Mouse (Mus musculus): ENCODE measurements at regions not wholly inside any gene's neighbourhood (a gene's known extent, or its start where the extent isn't known, plus 50 kb on each side); places are given as distances from the start of the nearest gene placed in this dataset.

- TF ChIP-seq CTCF (IDR thresholded peaks at IDR 0.05; ENCODE audit: borderline replicate concordance, extremely low read depth, insufficient read depth, insufficient read length) (no peak), POLR2A (IDR thresholded peaks at IDR 0.05; ENCODE audit: borderline replicate concordance, extremely low read depth, insufficient read depth, insufficient read length, poor library complexity, severe bottlenecking) (no peak)
These were observed 169.2 kb downstream of the Ackr3 start for GRCm38 (mm10) chr1:90373001-90373400.
